Mouse (Mus musculus): Measurements from ENCODE around the gene Tmed10. TPM values are rescaled to one million over a fixed set of nuclear protein-coding genes. Genes with fewer than 3 reads are reported as not detected.

Tmed10 gene
- total RNA-seq, 1 experiment from 2014 or later = 236 TPM

DNA sequence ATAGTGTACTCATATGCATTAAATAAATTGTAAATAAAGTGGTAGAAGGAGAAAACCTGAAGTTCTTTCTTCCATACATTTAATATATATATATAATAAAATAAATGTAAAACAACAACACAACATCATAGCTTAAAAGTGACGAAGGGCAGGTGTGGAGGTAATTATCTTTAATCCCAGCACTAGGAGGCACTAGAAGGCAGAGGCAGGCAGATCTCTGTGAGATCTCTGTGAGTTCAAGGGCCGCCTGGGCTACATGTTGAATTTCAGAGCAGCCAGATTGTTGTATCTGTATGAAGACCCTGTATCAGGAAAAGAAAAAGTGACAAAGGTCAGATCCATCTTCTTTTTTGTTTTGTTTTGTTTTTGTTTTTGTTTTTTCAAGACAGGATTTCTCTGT is 3.6 kb upstream of the Tmed10 start:
- DNase-seq = no peak

DNA sequence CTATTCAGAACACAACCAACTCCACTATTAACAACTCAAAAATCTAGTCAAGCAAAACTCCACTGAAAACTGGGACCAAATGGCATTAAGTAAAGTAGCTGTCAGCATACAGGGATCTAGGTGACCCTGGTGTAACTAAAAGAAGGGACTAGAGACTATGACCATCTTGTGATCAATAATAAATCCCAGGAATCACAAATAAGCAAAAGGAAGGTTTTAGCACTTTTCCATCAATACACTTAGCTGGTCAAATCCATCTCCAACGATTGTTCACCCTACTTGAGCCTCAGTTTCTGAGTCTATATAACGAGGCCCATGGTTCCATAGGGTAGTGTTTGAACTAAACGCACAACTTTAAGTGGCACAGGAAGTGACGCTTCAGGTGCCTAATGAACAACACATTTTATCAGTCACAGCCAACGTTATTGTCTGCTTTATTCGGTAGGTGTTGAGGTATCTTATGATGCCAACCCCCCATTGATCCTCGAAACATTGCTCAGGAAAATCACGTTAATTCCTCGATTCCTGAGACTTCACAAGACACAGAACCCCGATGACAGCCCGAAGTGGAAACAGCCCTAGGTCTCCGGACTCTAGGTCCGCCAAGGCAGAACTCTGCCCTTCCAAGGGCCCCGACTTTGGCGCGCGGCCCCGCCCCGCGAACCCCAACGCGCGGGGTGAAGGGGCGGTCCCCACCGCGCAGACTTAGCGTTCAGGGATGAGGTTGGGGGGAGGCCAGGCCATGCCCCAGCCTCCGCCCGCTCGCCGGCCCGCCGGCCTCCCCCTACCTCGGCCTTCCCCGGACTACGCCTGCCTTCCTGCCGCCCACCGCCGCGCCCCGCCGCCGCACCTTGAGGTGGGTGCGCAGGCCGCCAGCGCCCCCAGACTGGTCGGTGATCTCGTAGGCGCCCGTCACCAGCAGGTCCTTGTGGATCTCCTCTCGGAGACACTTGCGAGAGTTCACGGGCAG is 771 bp downstream of the Tmed10 start:
- DNase-seq = peak; percentile 88

DNA sequence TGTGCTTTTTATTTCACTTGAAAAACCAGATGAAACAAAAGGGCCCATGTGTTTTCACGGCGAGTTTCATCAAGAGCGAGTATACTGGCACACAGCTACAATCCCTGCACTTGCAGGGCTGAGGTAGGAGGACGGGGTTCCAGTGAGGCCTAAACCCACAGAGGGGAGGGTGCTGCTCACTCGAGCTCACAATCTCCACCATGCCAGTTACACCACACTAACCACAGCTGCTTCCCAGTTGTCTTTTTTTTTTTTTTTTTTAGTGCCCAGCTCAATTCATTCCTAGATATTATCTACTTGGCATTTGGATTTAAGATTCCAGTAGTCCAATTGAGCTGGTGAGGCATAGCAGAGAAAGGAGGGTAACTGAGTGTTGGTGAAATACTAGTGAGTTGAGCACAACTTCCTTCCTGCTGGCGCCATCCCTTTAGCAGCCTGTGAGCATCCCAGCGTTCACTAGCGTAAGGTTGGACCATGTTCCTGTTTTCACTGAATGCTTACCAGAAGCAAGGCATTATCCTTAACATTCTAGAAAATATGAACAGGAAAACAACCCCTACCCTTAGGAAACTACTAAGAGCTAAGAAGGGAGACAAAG is 2.5 kb downstream of the Tmed10 start:
- DNase-seq = no peak

DNA sequence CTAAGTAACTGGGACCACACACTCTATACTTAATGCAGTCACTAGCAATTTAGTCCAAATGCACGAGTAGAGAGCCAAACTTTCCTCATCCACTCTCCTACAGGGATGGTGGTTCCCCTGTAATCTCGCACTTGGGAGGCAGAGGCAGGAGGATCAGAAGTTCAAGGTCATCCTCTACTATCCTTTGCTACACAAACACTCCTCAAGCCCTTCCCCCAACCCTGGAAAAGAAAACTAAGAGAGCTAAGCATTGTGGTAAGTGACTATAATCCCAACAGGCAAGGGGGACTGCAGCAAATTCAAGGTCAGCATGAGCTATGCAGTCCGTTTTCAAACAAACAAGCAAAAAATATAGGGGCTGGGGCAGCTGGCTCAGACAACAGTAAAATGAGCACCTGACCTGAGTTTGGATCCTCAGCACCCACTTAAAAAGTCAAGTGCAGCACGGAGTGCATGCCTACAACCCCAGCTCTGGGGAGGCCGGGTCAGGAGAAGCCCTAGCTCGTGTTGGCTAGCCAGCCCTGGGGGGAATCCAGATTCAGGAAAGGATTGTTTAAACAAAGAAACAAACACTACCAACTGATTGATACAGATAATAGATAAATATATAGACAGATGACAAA is 6.1 kb downstream of the Tmed10 start:
- no peak for DNase-seq

DNA sequence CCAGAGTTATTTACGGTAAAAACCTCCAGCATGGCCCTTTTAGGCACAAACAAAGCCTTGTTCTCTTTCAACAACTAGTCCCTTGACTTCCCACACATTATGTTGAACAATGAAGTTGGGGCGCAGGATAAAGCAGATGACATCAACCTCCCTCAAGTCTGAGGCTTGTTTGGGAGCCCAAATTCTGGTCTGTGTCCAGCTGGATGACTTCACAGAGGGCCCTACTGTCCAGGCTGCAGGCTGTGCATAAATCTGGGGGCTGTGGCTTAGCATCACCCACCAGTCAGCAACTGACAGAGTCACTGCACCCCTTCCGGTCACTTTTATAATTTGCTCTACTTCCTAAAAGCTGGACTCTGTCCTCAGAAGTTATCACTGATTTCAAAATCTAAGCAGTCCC is 8.4 kb downstream of the Tmed10 start:
- DNase-seq = peak; percentile 34

DNA sequence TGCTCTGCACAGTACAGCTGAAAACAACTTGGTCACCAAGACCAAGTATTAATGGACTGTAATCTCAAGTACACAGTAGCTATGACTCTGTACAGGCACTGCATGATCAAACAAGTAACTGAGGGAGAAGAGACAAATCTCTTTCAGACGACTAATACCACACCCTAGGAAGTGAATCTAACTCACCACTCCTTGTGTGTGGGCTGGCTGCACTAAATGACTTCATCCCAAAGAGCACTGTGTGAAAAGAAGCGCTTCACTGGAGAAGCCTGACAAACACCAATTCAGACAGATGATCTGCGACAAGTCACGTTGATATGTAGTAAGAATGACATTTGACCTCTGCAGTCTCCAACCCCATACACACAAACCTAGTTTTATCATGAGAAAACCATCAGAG is 12.1 kb downstream of the Tmed10 start:
- no peak for DNase-seq

DNA sequence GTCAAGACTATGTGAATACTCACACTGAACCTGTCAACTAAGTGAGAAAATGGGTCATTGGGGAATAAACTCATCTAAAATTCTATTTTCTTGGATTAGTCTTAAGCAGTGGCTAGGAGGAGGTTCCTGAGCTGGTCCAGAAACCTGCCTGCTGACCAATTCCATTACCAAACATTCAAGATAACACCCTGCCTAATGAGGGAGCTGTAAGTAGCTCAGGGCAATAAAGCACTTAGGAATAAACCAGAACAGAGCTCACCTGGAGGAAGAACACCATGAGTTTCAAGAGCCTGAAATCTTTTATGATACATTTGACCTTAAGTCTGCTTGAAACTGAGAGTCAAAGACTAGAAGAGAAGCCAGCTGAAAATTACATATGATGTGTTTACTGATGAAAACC is 13.1 kb downstream of the Tmed10 start:
- DNase-seq = no peak

DNA sequence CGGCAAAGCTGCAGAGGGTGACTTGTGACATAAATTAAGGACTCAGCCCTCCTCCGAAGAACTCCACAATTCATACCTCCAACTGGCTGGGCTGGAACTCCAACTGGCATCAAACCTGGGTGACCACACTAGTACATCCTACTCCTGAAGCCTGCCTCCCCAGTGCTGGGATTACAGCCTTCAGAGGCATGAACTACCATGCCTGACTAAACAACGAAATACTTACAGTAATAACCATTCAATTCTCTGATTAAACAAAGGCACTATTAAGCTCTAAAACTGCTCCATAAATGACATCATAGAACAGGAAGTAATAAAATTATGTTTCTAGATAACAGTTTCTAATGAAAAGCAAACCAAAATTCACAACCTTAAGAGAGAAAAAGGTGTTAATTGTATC is 13.5 kb downstream of the Tmed10 start:
- no peak for DNase-seq

DNA sequence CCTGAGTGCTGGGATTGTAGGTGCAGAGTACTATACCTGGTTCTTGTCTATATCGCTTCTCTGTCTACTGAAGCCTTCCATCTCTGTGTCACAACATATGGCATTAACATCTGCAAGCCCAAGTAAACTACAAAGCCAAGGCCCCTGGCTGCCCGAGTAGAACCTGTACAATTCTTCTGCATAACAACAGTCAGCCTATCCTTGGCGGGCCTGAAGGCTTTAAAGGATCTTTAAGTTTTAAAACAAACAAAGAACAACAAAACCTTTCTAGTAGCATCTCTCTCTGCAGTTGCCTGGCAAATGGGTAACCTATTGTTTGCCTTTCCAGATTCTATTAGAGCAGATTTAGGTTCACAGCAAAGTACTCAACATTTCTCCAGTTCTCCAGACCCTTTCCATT is 20.6 kb downstream of the Tmed10 start:
- DNase-seq = no peak

DNA sequence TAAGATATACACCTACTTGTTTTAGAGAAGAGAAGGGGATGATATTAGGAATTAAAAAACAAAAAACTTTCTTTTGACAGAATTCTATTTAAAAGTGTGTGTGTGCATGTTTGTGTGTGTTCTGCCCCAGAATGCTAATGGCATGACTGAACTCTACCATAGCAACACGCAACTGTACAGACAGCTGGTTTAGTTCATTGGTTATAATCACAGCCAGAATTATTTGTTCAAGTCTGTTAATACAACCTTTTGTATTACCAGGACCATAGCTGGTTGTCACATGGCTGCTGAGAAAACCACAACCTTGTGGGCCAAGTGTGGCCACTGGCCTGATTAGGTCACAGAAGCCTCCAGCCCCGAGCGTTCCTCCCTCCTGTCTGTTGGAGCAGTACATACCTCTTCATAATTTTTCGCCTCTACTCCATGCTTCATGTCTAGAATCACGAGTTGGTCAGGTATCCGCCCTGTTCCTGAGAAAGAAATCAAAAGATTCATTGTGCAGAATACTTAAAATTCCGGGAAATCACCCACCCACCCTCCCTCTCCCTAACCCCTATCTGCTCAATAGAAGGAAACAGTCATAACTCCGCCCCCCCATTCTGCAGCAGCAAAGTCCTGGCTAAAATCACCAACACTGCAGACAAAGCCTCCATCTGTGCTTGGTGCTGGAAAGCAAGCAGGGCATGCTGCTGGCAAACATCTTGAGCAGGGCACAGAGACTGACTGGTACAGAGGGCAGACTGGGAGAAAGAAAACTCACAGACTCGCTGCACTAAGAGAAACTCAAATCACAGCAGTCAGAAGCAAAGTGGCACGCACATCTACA is 24.0 kb downstream of the Tmed10 start:
- DNase-seq = no peak

DNA sequence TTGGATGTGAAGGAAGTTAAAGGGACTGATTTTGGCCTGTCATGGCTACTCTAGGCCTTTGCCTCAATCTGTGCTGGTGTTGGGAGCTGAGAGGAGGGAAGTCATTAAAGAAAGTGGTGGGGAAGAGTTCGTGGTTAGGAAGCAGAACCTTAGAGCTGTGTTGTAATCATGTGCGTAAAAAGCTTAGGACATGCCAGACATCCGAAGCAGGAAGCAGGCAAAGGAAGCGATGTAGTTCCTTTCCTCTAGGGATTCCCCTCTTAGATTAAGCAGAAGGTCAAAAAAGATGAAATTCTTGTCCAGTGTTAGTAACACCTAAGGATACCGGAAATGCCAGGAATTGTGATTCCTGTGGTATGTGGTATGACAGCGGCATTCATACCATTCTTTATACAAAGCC is 26.3 kb downstream of the Tmed10 start:
- no peak for DNase-seq

DNA sequence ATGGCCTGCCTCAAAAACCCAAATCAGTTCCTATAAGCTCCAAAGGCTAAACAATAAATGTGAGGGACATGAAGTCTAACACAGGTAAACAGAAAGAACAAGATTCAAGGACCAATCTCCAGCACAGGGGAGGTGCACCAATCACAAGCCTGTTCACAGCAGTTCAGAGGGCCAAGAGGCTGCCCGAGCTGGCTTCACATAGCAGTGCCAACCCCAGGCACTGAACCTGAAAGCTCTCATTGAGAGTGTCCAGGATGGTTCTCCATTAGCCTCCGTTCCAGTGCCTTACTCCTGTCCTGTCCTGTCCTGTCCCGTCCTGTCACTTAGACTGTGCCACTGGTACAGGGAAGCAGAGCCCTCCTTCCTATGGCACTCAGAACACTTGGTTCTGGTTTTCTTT is 27.5 kb downstream of the Tmed10 start:
- DNase-seq = no peak

DNA sequence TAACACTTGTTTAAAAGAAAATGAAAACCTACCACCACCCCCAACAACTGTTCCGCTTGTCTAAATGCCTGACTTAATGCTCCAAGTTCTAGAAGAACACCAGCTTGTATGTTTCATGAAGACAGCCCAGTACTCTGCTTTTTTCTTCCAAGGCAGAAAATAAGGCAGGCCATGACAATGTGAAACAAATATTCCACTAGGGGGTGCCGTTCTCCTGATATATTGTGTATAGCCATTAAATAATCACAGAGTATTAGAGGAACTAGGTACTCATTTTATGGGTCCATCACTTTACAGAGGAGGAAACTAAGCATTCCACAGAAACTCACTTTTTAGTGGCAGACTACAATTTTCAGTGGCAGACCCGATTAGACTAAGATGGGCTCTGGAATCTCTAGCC is 28.3 kb downstream of the Tmed10 start:
- peak; percentile 71 for DNase-seq

DNA sequence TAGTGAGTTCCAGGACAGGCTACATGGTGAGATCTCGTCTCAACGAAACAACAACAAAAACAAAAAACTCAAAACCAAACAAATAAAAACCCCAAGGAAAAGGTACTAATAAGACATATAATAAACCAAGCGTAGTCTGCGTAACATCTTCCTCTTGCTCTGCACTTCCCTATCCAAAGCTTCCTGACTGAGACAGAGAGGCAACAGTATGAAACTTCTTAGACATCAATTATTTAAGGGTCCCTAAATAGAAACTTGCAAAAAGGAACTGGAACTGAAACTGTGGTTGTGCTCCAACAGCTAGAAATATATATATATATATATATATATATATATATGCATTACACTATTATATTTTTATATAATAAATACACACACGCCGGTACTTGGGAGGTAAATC is 29.1 kb downstream of the Tmed10 start:
- no peak for DNase-seq

DNA sequence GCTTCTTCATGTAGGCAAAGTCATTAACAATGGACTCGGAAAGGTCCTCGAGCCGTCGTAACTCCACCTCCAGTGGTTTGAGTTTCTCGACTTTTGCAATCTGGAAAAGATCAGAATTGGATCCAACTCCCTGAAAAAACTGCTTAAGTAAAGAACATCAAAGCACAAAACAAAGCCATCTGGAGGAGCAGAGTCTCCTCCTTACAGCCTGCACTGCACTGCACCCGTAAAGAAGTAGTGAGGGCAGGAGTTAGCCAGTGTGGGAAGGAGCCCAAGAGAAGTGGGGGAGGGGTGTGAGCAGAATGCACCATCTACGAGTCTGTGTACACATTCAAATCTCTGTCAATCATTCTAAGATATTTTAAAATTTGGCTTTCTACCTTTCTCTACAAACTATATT is 30.4 kb downstream of the Tmed10 start:
- no peak for DNase-seq

DNA sequence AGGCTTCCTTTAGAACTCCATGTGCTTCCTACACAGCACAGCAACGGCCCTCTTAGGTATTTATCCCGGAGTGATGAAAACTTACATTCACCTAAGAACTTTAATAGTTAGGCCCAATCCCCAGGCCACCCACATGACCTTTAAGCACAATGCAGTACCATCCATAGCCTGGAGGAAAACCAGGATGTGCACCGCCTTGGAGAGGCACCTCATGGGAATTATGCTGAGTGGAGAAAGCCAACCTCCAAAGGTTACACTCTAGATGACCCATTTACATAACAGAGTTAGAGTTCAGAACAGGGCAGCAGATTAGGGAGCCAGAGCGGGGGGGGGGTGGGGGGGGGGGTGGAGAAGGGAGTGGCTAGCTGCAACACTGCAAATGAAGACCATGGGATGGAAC is 32.3 kb downstream of the Tmed10 start:
- no peak for DNase-seq

DNA sequence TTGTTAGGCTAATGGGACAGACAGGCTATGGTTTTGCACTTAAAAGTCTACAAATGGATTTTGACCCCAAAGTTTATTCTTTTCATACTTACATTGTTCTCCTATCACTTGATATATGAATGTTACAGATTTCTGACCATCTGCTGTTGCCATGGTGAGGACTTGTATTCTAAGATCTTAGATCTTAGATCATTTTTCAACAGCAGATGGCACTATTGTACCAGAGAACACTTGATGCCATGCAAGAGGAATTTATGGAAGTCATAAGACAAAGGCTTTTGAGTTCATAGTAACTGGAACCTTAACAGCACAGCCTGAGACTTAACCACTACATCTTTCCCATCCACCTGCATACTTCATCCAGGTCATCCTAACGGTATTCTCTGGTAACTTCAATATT is 33.5 kb downstream of the Tmed10 start:
- DNase-seq = peak; percentile 39

DNA sequence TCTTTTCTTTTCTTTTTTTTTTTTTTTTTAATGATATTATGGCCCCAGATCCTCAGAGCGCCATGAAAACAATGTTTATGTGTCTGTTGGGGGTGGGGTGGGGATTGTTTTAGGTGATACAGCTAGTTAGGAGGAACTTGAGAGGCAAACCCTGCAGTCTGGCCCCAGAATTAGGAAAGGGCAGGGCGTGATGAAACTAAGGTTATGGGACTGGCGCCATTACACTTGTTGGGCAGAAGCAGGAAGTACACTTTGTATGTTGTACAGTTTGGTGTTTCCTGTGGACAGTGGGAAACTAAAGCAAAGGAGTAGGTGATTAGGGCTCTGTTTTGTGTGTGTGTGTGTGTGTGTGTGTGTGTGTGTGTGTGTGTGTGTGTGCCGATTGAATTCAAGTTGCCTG is 34.7 kb downstream of the Tmed10 start:
- peak; percentile 42 for DNase-seq

DNA sequence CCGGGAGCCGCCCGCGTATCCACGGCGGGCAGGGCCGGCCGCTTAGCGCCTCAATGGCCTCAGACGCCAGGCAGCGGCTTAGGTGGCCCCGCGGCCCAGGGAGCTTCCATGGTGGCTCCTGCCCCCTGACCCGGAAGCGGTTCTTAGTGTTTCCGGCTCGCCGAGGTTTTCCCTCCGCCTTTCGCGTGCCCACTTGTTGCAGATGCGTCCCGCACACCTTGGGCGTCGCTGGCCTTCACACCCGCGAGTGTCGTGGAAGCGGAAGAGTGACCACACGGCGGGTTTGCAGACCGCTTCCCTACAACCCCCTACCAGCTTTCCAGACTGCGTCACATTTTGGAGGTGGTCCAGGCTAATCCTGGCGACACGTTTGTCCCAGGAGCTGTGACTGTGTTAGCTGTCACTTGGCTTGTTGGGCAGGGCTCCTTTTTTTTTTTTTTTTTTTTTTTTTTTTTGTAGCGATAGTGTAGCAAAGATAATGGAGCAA is 35.4 kb downstream of the Tmed10 start, which contains the start of gene Nek9:
TSS of gene Nek9 (minus strand) at position 120 of the 487 bp plus-strand sequence.
- DNase-seq = peak; percentile 97

DNA sequence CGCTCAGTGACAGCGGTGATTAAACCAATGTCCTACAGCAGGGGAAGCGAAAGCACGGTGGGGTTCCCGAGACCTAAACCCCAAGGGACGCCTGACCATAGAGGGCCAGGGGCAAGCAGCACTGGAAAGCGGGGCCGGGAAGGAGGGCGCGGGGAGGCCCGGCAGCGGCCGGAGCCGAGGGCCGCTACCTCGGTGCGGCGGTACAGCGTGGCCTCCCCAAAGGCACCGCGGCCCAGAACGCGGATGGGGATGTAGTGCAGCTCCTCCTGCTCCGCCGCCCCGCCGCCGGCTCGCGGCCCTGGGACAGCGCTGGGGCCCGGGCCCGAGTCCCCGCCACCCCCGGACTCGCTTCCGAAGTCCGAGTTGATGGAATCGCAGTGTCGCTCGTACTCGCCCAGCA is 35.8 kb downstream of the Tmed10 start:
- DNase-seq = peak; percentile 69

DNA sequence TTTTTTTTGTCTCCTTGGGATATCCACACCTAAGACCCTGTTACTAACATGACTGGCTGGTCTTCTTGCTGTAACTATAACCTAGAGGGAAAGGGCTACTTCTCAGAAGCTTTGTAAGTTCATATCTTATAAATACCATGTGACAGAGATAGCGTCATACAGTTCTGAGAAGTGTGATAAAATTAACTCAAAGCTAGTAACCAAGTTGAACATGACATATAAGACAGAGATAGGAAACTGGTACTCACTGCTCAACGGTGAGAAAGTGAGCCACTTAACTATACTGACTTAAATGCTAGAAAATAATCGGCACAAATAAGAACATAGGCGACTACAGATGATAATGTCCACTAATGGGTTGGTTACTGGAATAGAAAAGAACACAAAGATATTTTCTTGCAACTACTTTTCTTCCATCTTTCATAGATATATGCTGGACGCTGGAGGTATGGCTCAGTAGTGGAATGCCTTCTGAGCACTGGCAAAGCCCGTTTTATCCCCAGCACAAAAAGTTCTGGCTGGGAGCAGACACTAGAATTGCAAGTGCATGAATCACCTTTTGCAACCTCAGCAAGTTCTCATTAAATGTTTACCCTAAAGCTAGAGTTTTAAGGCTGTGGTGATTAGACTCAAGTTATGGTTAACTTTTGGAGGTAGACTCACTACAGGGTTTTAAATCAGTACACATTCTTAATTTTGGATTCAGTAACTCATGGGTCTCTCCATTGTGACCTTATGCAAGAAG is 36.9 kb downstream of the Tmed10 start:
- DNase-seq = no peak

All from adrenal gland, postnatal 14 days (tissue).